Mouse (Mus musculus): Measurements from ENCODE around the gene Fcer2a.

GRCm38 (mm10) chr8:3710312-3710711 lies 16.3 kb upstream of the Fcer2a start:
- TF ChIP-seq GATA1 (IDR thresholded peaks at IDR 0.05; ENCODE audit: borderline replicate concordance, low read length): no peak
- TF ChIP-seq FLI1 (IDR thresholded peaks at IDR 0.05; ENCODE audit: low read length): no peak

Data from megakaryocyte, embryonic 14.5 days (primary cell).